8 mouse cellular contexts compared by ENCODE assay signal in the genomic region with DNA sequence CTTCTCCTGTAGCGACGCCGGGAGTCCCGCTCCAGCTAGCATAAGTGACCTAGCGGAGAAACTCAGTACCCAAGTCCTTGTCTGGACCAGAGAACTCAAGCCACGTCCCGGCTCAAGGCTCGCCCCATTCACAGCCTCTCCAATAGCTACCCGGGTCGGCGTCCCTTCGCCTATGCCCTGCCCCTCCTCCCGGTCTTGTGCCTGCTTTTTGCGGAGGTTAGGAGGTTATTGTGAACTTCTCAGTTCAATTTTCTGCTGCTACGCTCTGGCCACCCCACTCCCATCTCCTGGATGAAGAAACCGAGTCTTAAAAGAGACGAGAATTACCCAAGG. TPM values are rescaled to one million over a fixed set of nuclear protein-coding genes. Genes with fewer than 3 reads are reported as not detected.
A peak's percentile ranks its signal among the peaks of the same experiment; 100 is the strongest.
DNase-seq lines count a peak whose midpoint lies in the region; ATAC-seq and TF ChIP-seq lines count a peak whose summit lies in the region.

No protein-coding gene starts in this region.

- H3K27ac ChIP-seq in gastrocnemius, adult 2 months = peak overlapping the region; percentile 97
- H3K27ac ChIP-seq in forebrain, embryonic 15.5 days (replicated peaks) = no peak overlapping the region
- peak overlapping the region; percentile 82 for H3K27ac ChIP-seq in liver, embryonic 16.5 days (ENCODE audit: low read length)

- ATAC-seq in CD4-positive, CD25-positive, alpha-beta regulatory T cell, adult 4 months = peak; percentile 32
- ATAC-seq in forebrain, embryonic 15.5 days (replicated peaks) = no peak; the same call in 1 of the 2 replicates
- ATAC-seq in liver, embryonic 16.5 days (ENCODE audit: low read depth) = peak; percentile 53

- intact Hi-C loops in gastrocnemius, adult 2 months (cut with DNase I) = loop anchor here (5.0 kb wide), 1 partner anchor 111 kb away; no protein-coding TSS in a partner anchor

- peak overlapping the region; percentile 96 for H3K4me2 ChIP-seq in forebrain, embryonic 15.5 days (replicated peaks)
- peak overlapping the region; percentile 90 for H3K4me2 ChIP-seq in liver, embryonic 16.5 days (ENCODE audit: low read depth, low read length)

- TF ChIP-seq CTCF in gastrocnemius, adult 2 months (IDR thresholded peaks at IDR 0.05) = no peak

- H3K9me3 ChIP-seq in forebrain, embryonic 15.5 days = no peaks in the 10 kb centered on the region
- no peaks in the 10 kb centered on the region for H3K9me3 ChIP-seq in liver, embryonic 16.5 days (replicated peaks; ENCODE audit: control insufficient read depth, low read length)

- WGBS in forebrain, embryonic 15.5 days = 3% methylated on average over 17 of the region's 17 CpGs
- 2% methylated on average over 17 of the region's 17 CpGs for WGBS in liver, embryonic 16.5 days (ENCODE audit: insufficient replicate concordance)

- no peaks in the 10 kb centered on the region for H3K36me3 ChIP-seq in forebrain, embryonic 15.5 days
- H3K36me3 ChIP-seq in liver, embryonic 16.5 days (ENCODE audit: control insufficient read depth, insufficient read depth) = no peaks in the 10 kb centered on the region

- peak overlapping the region; percentile 84 for H3K4me3 ChIP-seq in gastrocnemius, adult 2 months
- peak overlapping the region; percentile 90 for H3K4me3 ChIP-seq in forebrain, embryonic 15.5 days
- peak overlapping the region; percentile 72 for H3K4me3 ChIP-seq in liver, embryonic 16.5 days (ENCODE audit: low read depth, low read length)

- H3K27me3 ChIP-seq in forebrain, embryonic 15.5 days = 0 out of 2 replicates have a peak, but pooled peaks cover 3% of the 10 kb centered on the region
- H3K27me3 ChIP-seq in liver, embryonic 16.5 days (ENCODE audit: control insufficient read depth, insufficient read depth, low read depth, low read length) = no peaks in the 10 kb centered on the region

- no peak for DNase-seq in gastrocnemius, adult 2 months
- no peak for DNase-seq in gastrocnemius, adult 8-10 months (ENCODE audit: low spot score in 2 of 2)
- no peak for DNase-seq in adrenal gland, postnatal 14 days
- no peak for DNase-seq in urinary bladder, adult 2 months (ENCODE audit: low spot score)
- DNase-seq in natural killer cell, adult 2 months (ENCODE audit: low spot score in 2 of 2) = no peak

- H3K4me1 ChIP-seq in forebrain, embryonic 15.5 days = peaks cover 44% of the 10 kb centered on the region
- peaks cover 14% of the 10 kb centered on the region for H3K4me1 ChIP-seq in liver, embryonic 16.5 days (ENCODE audit: control insufficient read depth, low read depth, low read length)

- peak overlapping the region; percentile 68 for H3K9ac ChIP-seq in forebrain, embryonic 15.5 days (replicated peaks)
- peak overlapping the region; percentile 64; the same call in 1 of the 2 replicates for H3K9ac ChIP-seq in liver, embryonic 16.5 days (ENCODE audit: low read depth, low read length)

RNA-seq across cellular contexts. Expression of a gene that starts 0.3 kb away (rescaled TPM):
- total RNA-seq in gastrocnemius, adult 2 months (2021) = 100 to 1,000 TPM; 113 to 123 TPM
- total RNA-seq in gastrocnemius, adult 8-10 months (2022) = 100 to 1,000 TPM; 121 to 134 (median 131) TPM
- 10 to 100 TPM; 49.7 to 55.4 TPM for polyA plus RNA-seq in CD4-positive, CD25-positive, alpha-beta regulatory T cell, adult 4 months (2017; shearing (Covaris generic))
- 21.1 and 23.1 TPM in 2 replicates for polyA plus RNA-seq in forebrain, embryonic 15.5 days (2015; fragmentation: Nextera tagmentation; extraction: Ambion mirVana)
- polyA plus RNA-seq in liver, embryonic 16.5 days (2015; fragmentation: Nextera tagmentation; extraction: Ambion mirVana) = 16.4 and 18.2 TPM in 2 replicates
- 60.3 and 60.6 TPM in 2 replicates for total RNA-seq in adrenal gland, postnatal 14 days (2021)
- polyA plus RNA-seq in urinary bladder, adult 2 months (2012; rRNA removed) = 68.5 and 87.0 TPM in 2 replicates

RNA-seq across cellular contexts. Expression of a gene that starts 28.9 kb away (rescaled TPM):
- total RNA-seq in gastrocnemius, adult 2 months (2021) = 10 to 100 TPM; 17.2 to 18.7 TPM
- total RNA-seq in gastrocnemius, adult 8-10 months (2022) = 10 to 100 TPM; 15.4 to 22.5 (median 19.0) TPM
- 10 to 100 TPM; 24.5 to 27.4 TPM for polyA plus RNA-seq in CD4-positive, CD25-positive, alpha-beta regulatory T cell, adult 4 months (2017; shearing (Covaris generic))
- polyA plus RNA-seq in forebrain, embryonic 15.5 days (2015; fragmentation: Nextera tagmentation; extraction: Ambion mirVana) = 21.1 and 22.0 TPM in 2 replicates
- 54.3 and 58.0 TPM in 2 replicates for polyA plus RNA-seq in liver, embryonic 16.5 days (2015; fragmentation: Nextera tagmentation; extraction: Ambion mirVana)
- total RNA-seq in adrenal gland, postnatal 14 days (2021) = 69.8 and 83.7 TPM in 2 replicates
- 115 and 126 TPM in 2 replicates for polyA plus RNA-seq in urinary bladder, adult 2 months (2012; rRNA removed)

RNA-seq across cellular contexts. Expression of a gene that starts 32.3 kb away (rescaled TPM):
- total RNA-seq in gastrocnemius, adult 2 months (2021) = under 1 TPM in 1 of 2 experiments, not detected in 1; 0.97 TPM
- under 1 TPM in 1 of 4 experiments, not detected in 3; 0.94 TPM for total RNA-seq in gastrocnemius, adult 8-10 months (2022)
- 10 to 100 TPM; 60.4 to 88.7 TPM for polyA plus RNA-seq in CD4-positive, CD25-positive, alpha-beta regulatory T cell, adult 4 months (2017; shearing (Covaris generic))
- polyA plus RNA-seq in forebrain, embryonic 15.5 days (2015; fragmentation: Nextera tagmentation; extraction: Ambion mirVana) = 0.68 and 0.98 TPM in 2 replicates
- polyA plus RNA-seq in liver, embryonic 16.5 days (2015; fragmentation: Nextera tagmentation; extraction: Ambion mirVana) = 1.1 and 2.0 TPM in 2 replicates
- total RNA-seq in adrenal gland, postnatal 14 days (2021) = 0.70 and 3.6 TPM in 2 replicates
- polyA plus RNA-seq in urinary bladder, adult 2 months (2012; rRNA removed) = 2.6 and 2.8 TPM in 2 replicates

Comparison
In these comparisons a context has a peak if more than half of its experiments do, and no peak if none do; other contexts are left out.
1. RNA of a gene that starts 32.3 kb away (polyA plus RNA-seq): 60.4 to 88.7 TPM in CD4-positive, CD25-positive, alpha-beta regulatory T cell, adult 4 months; 2.6 to 2.8 TPM in urinary bladder, adult 2 months, 1.1 to 2.0 TPM in liver, embryonic 16.5 days and 0.68 to 0.98 TPM in forebrain, embryonic 15.5 days; every median in the first group is over 10 times any median in the second.
2. Peak in every context shown above with its lines, with median percentiles within 50 percentile points of each other: H3K4me3 ChIP-seq.